Mouse (Mus musculus): Measurements from ENCODE around the gene Misp. TPM values are rescaled to one million over a fixed set of nuclear protein-coding genes. Genes with fewer than 3 reads are reported as not detected.

The Misp gene
- polyA plus RNA-seq, 1 experiment from 2014 or later, result 2.3 TPM

- ATAC-seq (ENCODE audit: low FRiP score, low read depth), result no peak
- no peak overlapping the region for H3K9ac ChIP-seq
- no peaks in the 10 kb centered on the region for H3K9me3 ChIP-seq
- 77% methylated on average over 9 of the region's 9 CpGs for WGBS
- H3K4me2 ChIP-seq (replicated peaks), result no peak overlapping the region
- H3K36me3 ChIP-seq, result no peaks in the 10 kb centered on the region
- H3K27ac ChIP-seq, result no peak overlapping the region
- H3K27me3 ChIP-seq (replicated peaks), result no peaks in the 10 kb centered on the region
- H3K4me1 ChIP-seq, result no peaks in the 10 kb centered on the region
- no peak overlapping the region for H3K4me3 ChIP-seq
These were observed 12.0 kb downstream of the Misp start for GRCm38 (mm10) chr10:79832786-79833181.

- Histone ChIP-seq H3K9ac (no peak overlapping the region), H3K4me1 (no peaks in the 10 kb centered on the region)
These were observed 14.1 kb downstream of the Misp start for GRCm38 (mm10) chr10:79834769-79835398.

GRCm38 (mm10) chr10:79836918-79837317, 16.1 kb downstream of the Misp start:
- Histone ChIP-seq H3K36me3 (no peaks in the 10 kb centered on the region), H3K27me3 (replicated peaks) (no peaks in the 10 kb centered on the region), H3K9me3 (no peaks in the 10 kb centered on the region), H3K4me1 (peaks cover 13% of the 10 kb centered on the region), H3K4me2 (replicated peaks) (no peak overlapping the region), H3K27ac (no peak overlapping the region), H3K4me3 (no peak overlapping the region), H3K9ac (no peak overlapping the region)
- WGBS, result 96% methylated on average over 3 of the region's 3 CpGs
- ATAC-seq (ENCODE audit: low FRiP score, low read depth), result no peak

More at GRCm38 (mm10) chr10:79834769-79835398, 14.1 kb downstream of the Misp start:
- Histone ChIP-seq H3K4me2 (replicated peaks) (no peak overlapping the region), H3K27ac (no peak overlapping the region), H3K4me3 (no peak overlapping the region), H3K36me3 (no peaks in the 10 kb centered on the region), H3K27me3 (replicated peaks) (no peaks in the 10 kb centered on the region), H3K9me3 (no peaks in the 10 kb centered on the region)
- peak; percentile 63; the same call in 1 of the 2 replicates for ATAC-seq (ENCODE audit: low FRiP score, low read depth)
- 31% methylated on average over 9 of the region's 9 CpGs for WGBS

GRCm38 (mm10) chr10:79838151-79838550, 17.4 kb downstream of the Misp start:
- no peaks in the 10 kb centered on the region for H3K9me3 ChIP-seq

GRCm38 (mm10) chr10:79840091-79840490, 19.3 kb downstream of the Misp start:
- H3K4me1 ChIP-seq, result peaks cover 25% of the 10 kb centered on the region
- H3K27me3 ChIP-seq (replicated peaks), result no peaks in the 10 kb centered on the region
- H3K9ac ChIP-seq, result no peak overlapping the region
- H3K4me3 ChIP-seq, result no peak overlapping the region
- no peaks in the 10 kb centered on the region for H3K36me3 ChIP-seq
- peak overlapping the region; percentile 66 for H3K4me2 ChIP-seq (replicated peaks)
- WGBS, result 90% methylated on average over 3 of the region's 3 CpGs
- H3K9me3 ChIP-seq, result no peaks in the 10 kb centered on the region
- ATAC-seq (ENCODE audit: low FRiP score, low read depth), result no peak
- 0 out of 2 replicates have a peak overlapping the region, but pooled peaks have one; percentile 50 for H3K27ac ChIP-seq

More at GRCm38 (mm10) chr10:79838151-79838550, 17.4 kb downstream of the Misp start:
- Histone ChIP-seq H3K27ac (no peak overlapping the region), H3K9ac (no peak overlapping the region), H3K4me3 (no peak overlapping the region), H3K4me1 (peaks cover 20% of the 10 kb centered on the region), H3K4me2 (replicated peaks) (no peak overlapping the region), H3K27me3 (replicated peaks) (no peaks in the 10 kb centered on the region), H3K36me3 (no peaks in the 10 kb centered on the region)
- no peak for ATAC-seq (ENCODE audit: low FRiP score, low read depth)
- 62% methylated on average over 2 of the region's 2 CpGs for WGBS

GRCm38 (mm10) chr10:79840644-79841551, 20.1 kb downstream of the Misp start:
- Histone ChIP-seq H3K4me1 (peaks cover 25% of the 10 kb centered on the region), H3K4me2 (replicated peaks) (peak overlapping the region; percentile 66), H3K36me3 (no peaks in the 10 kb centered on the region), H3K27ac (peak overlapping the region; percentile 50), H3K9me3 (no peaks in the 10 kb centered on the region), H3K27me3 (replicated peaks) (no peaks in the 10 kb centered on the region), H3K4me3 (peak overlapping the region; percentile 16), H3K9ac (peak overlapping the region; percentile 47; the same call in 1 of the 2 replicates)
- peak; percentile 77 for ATAC-seq (ENCODE audit: low FRiP score, low read depth)
- under 1% methylated on average over 24 of the region's 24 CpGs for WGBS

GRCm38 (mm10) chr10:79842322-79842721, 21.5 kb downstream of the Misp start:
- H3K27me3 ChIP-seq (replicated peaks), result no peaks in the 10 kb centered on the region
- no peak for ATAC-seq (ENCODE audit: low FRiP score, low read depth)
- H3K36me3 ChIP-seq, result no peaks in the 10 kb centered on the region
- H3K4me2 ChIP-seq (replicated peaks), result no peak overlapping the region
- peaks cover 25% of the 10 kb centered on the region for H3K4me1 ChIP-seq
- H3K9me3 ChIP-seq, result no peaks in the 10 kb centered on the region
- WGBS, result 77% methylated on average over 3 of the region's 3 CpGs
- H3K4me3 ChIP-seq, result no peak overlapping the region
- no peak overlapping the region for H3K9ac ChIP-seq
- no peak overlapping the region for H3K27ac ChIP-seq

GRCm38 (mm10) chr10:79843476-79843875, 22.7 kb downstream of the Misp start:
- Histone ChIP-seq H3K4me1 (peaks cover 25% of the 10 kb centered on the region), H3K27me3 (replicated peaks) (no peaks in the 10 kb centered on the region), H3K4me3 (no peak overlapping the region), H3K9me3 (no peaks in the 10 kb centered on the region), H3K9ac (peak overlapping the region; percentile 23; the same call in 1 of the 2 replicates), H3K27ac (no peak overlapping the region), H3K4me2 (replicated peaks) (no peak overlapping the region), H3K36me3 (no peaks in the 10 kb centered on the region)
- WGBS, result 76% methylated on average over 6 of the region's 6 CpGs
- no peak for ATAC-seq (ENCODE audit: low FRiP score, low read depth)

GRCm38 (mm10) chr10:79846553-79846952, 25.8 kb downstream of the Misp start:
- H3K9me3 ChIP-seq, result no peaks in the 10 kb centered on the region
- no peak overlapping the region for H3K27ac ChIP-seq
- H3K4me2 ChIP-seq (replicated peaks), result no peak overlapping the region
- no peaks in the 10 kb centered on the region for H3K27me3 ChIP-seq (replicated peaks)
- no peak for ATAC-seq (ENCODE audit: low FRiP score, low read depth)
- H3K4me1 ChIP-seq, result peaks cover 15% of the 10 kb centered on the region
- H3K9ac ChIP-seq, result no peak overlapping the region
- 55% methylated on average over 5 of the region's 5 CpGs for WGBS
- H3K36me3 ChIP-seq, result no peaks in the 10 kb centered on the region
- H3K4me3 ChIP-seq, result no peak overlapping the region

GRCm38 (mm10) chr10:79849941-79850628, 29.3 kb downstream of the Misp start:
- H3K36me3 ChIP-seq, result no peaks in the 10 kb centered on the region
- no peak overlapping the region for H3K4me2 ChIP-seq (replicated peaks)
- H3K27me3 ChIP-seq (replicated peaks), result no peaks in the 10 kb centered on the region
- 85% methylated on average over 8 of the region's 8 CpGs for WGBS
- H3K4me3 ChIP-seq, result no peak overlapping the region
- ATAC-seq (ENCODE audit: low FRiP score, low read depth), result no peak
- peaks cover 23% of the 10 kb centered on the region for H3K4me1 ChIP-seq
- H3K27ac ChIP-seq, result no peak overlapping the region
- H3K9me3 ChIP-seq, result no peaks in the 10 kb centered on the region
- H3K9ac ChIP-seq, result 0 out of 2 replicates have a peak overlapping the region, but pooled peaks have one; percentile 7

GRCm38 (mm10) chr10:79851653-79852052, 30.9 kb downstream of the Misp start:
- Histone ChIP-seq H3K9me3 (no peaks in the 10 kb centered on the region), H3K4me1 (peaks cover 35% of the 10 kb centered on the region), H3K4me2 (replicated peaks) (peak overlapping the region; percentile 100), H3K36me3 (peaks cover 4% of the 10 kb centered on the region), H3K9ac (peak overlapping the region; percentile 33; the same call in 1 of the 2 replicates), H3K27me3 (replicated peaks) (no peaks in the 10 kb centered on the region), H3K27ac (peak overlapping the region; percentile 99; the same call in 1 of the 2 replicates), H3K4me3 (no peak overlapping the region)
- WGBS, result 77% methylated on average over 3 of the region's 3 CpGs
- no peak for ATAC-seq (ENCODE audit: low FRiP score, low read depth)

Data from neural tube, embryonic 12.5 days (tissue).